Mouse (Mus musculus): Measurements from ENCODE around the gene Gm7029.
"Not testable (repeated sequence)": the region's sequence is repeated elsewhere in the genome, so short reads cannot be mapped to it uniquely, and the experiment has no call there.

Gm7029 gene

DNA sequence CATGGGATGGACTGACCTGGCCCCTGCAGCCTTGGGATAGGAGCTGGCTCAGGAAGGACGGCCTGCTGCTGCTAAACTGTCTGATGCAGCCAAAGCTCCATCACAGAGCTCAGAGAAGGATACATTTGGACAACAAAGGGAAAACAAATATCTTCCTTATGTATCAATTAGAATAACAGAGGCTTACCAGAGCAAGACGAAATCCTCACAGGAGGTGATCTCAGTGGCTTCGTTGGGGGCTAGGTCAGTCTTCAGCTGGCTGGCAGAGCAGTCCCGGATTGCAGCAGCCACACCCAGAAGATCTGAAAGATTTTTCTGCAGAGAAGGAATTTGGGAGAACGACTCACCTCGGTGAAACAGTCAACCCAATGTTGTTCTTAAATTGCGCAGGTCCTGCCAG, 18.8 kb downstream of the Gm7029 start:
- no peak for DNase-seq

- DNase-seq: not testable (repeated sequence)
These were observed 19.4 kb downstream of the Gm7029 start for GRCm38 (mm10) chr17:33893011-33893410.

DNA sequence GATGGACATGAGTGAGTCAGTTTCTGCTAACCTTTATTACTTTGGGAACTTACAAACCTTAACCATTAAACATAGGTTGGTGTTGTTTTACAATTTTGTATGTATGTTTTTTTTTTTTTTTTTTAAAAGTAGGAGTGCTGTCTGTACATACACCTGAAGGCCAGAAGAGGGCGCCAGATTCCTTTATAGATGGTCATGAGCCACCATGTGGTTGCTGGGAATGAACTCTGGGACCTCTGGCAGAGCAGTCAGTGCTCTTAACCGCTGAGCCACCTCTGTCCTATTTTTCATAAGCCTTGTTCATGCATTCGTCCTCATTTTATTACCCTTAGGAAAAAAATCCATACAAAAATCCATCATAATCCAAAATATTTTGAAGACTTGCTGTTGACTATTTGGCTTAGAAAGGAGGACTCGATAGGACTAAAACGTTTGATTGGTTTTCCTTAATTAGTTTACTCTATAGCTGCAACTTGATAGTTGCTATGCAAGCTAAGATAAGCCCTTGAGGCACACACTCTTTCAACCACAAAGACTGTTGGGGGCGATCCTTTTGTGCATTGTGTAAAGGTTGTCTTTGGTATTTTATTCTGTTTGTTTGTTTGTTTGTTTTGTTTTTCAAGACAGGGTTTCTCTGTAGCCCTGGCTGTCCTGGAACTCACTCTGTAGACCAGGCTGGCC, 23.6 kb downstream of the Gm7029 start:
- DNase-seq: peak; percentile 64 to 67

- not testable (repeated sequence) for DNase-seq
These were observed 24.6 kb downstream of the Gm7029 start for GRCm38 (mm10) chr17:33898193-33898592.

- no peak for DNase-seq
These were observed 26.0 kb downstream of the Gm7029 start for GRCm38 (mm10) chr17:33899642-33900041.

DNA sequence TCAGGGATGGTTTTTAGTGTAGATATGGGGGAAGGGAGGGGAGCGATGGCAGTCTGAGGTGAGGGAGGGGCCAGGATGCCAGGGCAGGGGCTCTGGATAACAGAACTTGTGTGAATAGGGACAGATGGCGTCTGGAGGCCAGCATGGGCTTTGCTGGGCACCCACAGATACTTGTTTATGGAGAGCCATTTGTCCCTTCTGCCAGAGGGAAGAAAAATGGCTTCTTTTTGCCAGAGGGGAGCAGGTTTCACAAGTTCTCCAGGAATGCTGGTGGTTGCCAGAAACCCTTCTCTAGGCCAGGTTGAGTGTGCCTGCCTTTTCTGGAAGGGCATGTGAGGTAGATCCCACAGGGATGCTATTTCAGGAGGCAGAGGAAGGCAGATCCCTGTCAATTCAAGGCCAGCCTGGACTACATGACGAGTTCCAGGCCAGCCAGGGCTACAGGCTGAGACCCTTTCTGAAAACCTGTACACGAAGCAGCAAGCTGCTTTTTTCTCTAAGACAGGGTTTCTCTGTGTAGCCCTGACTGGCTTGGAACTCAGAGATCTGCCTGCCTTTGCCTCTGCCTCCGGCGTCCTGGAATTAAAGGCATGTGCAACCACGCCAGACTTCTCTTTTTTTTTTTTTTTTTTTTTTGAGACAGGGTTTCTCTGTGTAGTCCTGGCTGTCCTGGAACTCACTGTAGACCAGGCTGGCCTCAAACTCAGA, 26.8 kb downstream of the Gm7029 start:
- no peak for DNase-seq

GRCm38 (mm10) chr17:33900989-33901314, 27.3 kb downstream of the Gm7029 start:
- no peak for DNase-seq

DNA sequence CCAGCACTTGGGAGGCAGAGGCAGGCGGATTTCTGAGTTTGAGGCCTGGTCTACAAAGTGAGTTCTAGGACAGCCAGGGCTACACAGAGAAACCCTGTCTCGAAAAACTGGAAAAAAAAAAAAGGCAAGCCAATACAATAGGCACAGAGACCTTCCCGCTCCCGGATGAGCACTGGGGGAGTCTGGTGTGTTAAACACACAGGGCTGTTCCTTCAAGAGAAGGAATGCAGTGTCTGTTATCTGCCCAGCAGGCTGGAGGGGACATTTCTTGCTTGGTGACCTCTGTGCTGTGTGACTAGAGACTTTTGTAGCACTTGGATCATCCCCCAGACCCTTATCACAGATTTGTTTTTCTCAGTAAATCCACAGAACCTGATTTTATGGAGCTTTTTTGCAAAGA, 28.0 kb downstream of the Gm7029 start:
- DNase-seq: no peak

DNA sequence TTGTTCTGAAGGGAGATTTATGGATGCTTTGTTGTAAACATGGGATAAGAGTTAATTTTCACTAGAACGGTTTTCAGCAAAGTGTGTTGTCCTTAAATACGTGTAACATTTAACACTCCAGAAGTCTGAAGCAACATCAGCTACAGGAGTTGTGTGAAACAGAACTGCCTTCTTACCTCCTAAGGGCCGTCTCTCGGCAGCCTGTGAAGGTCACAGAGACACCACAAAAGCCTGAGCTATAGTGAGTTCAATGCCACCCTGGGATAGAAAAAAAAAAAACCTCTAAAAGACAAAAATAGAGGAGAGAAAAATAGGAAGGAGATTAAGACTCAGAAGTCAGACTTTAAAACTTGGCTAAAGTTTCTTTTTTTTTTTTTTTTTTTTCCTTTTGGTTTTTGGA, 28.4 kb downstream of the Gm7029 start:
- no peak for DNase-seq

- no peak for DNase-seq
These were observed 28.9 kb downstream of the Gm7029 start for GRCm38 (mm10) chr17:33902491-33902890.

GRCm38 (mm10) chr17:33903911-33904651, 30.4 kb downstream of the Gm7029 start:
- not testable (repeated sequence) for DNase-seq

DNA sequence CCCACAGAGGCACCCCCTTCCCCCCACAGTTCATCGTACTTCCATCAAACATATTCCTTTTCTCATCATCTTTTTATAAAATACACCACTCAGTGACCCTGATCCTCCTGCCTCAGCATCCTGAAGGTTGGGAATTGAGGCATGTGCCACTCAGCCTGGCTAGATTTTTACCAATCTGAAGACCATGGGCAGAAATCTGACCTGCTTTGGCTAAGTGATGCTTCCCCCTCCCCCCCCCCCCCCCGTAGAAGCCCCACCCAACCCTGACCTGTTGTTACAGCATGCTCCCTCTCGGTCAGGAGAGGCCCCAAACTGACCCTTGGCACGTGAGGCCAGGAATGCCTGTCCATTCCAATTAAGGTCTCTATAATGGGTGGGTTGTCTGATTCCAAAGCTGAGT, 31.2 kb downstream of the Gm7029 start, which contains the start of gene Platr17:
TSS of gene Platr17 (plus strand) at position 301 of the 400 bp plus-strand sequence.
- not testable (repeated sequence) for DNase-seq

DNA sequence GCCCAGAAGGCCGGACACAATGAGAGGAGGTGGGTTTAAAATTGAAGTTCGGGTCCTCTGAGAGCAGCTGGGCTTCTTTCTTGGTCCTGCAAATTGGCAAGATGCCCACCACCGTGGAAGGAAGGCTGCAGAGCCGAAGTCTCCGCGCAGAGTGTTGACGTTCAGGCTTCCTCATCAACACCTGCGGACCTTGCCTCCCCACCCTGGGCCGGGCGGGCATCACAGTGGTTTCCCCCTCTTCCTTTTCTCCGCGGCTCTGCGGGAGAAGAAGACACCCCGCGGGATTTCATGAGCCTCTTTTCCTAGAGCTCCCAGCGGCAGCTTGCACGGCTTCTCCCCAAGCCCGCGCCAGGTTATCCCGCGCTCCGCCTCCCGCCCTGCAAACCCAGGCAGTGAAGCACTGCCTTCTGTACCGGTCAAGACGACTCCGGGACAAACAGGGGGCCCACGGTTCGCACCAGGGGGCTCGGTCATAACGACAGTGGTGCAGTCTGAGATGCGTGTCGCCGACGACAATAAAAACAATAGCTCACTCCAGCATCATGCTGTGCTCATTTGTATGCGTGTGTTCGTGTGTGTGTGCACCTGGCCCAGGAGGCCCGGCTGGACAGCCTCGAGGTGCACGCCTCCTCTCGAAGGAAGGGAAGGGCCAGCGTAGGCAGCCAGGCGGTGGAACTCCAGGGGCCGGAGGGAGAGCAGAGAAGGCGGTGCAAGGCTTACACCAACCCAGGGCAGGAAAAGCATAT, 34.9 kb downstream of the Gm7029 start:
- DNase-seq: peak; percentile 60 to 70

- peak; percentile 98 to 99 for DNase-seq
These were observed 35.6 kb downstream of the Gm7029 start, which contains the start of gene Daxx for GRCm38 (mm10) chr17:33909077-33909868. Daxx (plus strand) TSS chr17:33909414.

GRCm38 (mm10) chr17:33909869-33910250, 36.2 kb downstream of the Gm7029 start:
- peak; percentile 62 to 75 for DNase-seq

DNA sequence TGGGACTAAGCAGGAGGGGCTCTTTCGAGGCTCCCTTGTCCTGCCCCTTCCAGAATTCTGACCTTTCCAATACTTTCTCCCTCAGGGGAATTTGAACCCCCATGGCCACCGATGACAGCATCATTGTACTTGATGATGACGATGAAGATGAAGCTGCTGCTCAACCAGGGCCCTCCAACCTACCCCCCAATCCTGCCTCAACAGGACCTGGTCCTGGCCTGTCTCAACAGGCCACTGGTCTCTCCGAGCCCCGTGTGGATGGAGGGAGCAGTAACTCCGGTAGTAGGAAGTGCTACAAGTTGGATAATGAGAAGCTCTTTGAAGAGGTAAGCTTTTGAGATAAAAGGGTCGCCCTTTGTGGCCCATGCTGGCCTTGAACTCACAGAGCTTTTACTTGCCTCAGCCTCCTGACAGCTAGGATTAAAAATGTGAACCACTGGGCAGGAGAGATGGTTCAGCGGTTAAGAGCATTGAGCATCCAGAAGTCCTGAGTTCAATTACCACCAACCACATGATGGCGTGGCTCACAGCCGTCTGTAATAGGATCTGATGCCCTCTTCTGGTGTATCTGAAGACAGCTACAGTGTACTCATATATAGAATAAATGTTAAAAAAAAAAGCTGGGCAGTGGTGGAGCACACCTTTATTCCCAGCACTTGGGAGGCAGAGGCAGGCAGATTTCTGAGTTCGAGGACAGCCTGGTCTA, 36.9 kb downstream of the Gm7029 start:
- no peak for DNase-seq

GRCm38 (mm10) chr17:33911052-33911812, 37.6 kb downstream of the Gm7029 start:
- DNase-seq: no peak

- DNase-seq: no peak
These were observed 38.3 kb downstream of the Gm7029 start for GRCm38 (mm10) chr17:33911813-33912414.

DNA sequence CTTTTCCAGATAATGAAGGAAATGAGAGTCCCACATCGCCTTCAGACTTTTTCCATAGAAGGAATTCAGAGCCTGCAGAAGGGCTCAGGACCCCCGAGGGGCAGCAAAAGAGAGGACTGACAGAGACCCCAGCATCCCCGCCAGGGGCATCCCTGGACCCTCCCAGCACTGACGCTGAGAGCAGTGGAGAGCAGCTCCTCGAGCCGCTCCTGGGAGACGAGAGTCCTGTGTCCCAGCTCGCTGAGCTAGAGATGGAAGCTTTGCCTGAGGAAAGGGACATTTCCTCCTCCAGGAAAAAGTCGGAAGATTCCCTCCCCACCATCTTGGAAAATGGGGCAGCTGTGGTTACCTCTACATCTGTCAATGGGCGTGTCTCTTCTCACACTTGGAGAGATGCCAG, 39.6 kb downstream of the Gm7029 start:
- DNase-seq: no peak

- DNase-seq: no peak
These were observed 40.3 kb downstream of the Gm7029 start for GRCm38 (mm10) chr17:33913905-33914304.
